Mouse (Mus musculus) right cerebral cortex, postnatal 10 days (tissue): ENCODE measurements around the gene Coch.
"Not testable (repeated sequence)": the region's sequence is repeated elsewhere in the genome, so short reads cannot be mapped to it uniquely, and the experiment has no call there.

Experiments used
- DNase-seq, 2 experiments: peaks; one replicate each; pipeline ENCODE4 v3.0.0; 2021; ENCODE audit warnings: low spot score in 2 of 2

The Coch gene

GRCm38 (mm10) chr12:51636689-51637470, 43.7 kb downstream of the Coch start:
- DNase-seq: no peak

- DNase-seq: no peak
These were observed 48.7 kb downstream of the Coch start for GRCm38 (mm10) chr12:51641871-51642270.

GRCm38 (mm10) chr12:51649401-51649800, 56.3 kb downstream of the Coch start:
- not testable (repeated sequence) for DNase-seq
